Mouse (Mus musculus): ENCODE measurements around the gene Ap2s1.

Ap2s1 gene

GRCm38 (mm10) chr7:16793010-16793725 is 55.0 kb downstream of the Ap2s1 start:
- DNase-seq (ENCODE audit: low spot score in 2 of 2), result no peak

GRCm38 (mm10) chr7:16794886-16795285 is 56.7 kb downstream of the Ap2s1 start:
- no peak for DNase-seq (ENCODE audit: low spot score in 2 of 2)

Measured in spleen, postnatal 10 days (tissue).